Mouse (Mus musculus) kidney, embryonic 16.5 days (tissue): Measurements from ENCODE around the gene Mmp2. TPM values are rescaled to one million over a fixed set of nuclear protein-coding genes. Genes with fewer than 3 reads are reported as not detected.

Experiments
- ATAC-seq: fragments of 200-750 bp; cut with Nextera tagmentation; 2 replicates; pipeline ENCODE4 v1.8.0; 2017; ENCODE audit warnings: moderate TSS enrichment; ENCODE audit not compliant: low FRiP score, low TSS enrichment
- H3K27ac ChIP-seq: fragments of 300-500 bp; sonication (generic); 2 replicates; pipeline ENCODE4 v1.5.1; 2014; ENCODE audit warnings: low read length
- H3K27me3 ChIP-seq: fragments of 300-500 bp; sonication (generic); 2 replicates; pipeline ENCODE4 v1.6.1; 2014; ENCODE audit warnings: low read length, control low read depth, mixed read lengths; ENCODE audit not compliant: insufficient read depth
- H3K36me3 ChIP-seq: fragments of 300-500 bp; sonication (generic); 2 replicates; pipeline ENCODE4 v1.6.1; 2014; ENCODE audit warnings: low read length, control low read depth, mixed read lengths; ENCODE audit not compliant: insufficient read depth
- H3K4me1 ChIP-seq: fragments of 300-500 bp; sonication (generic); 2 replicates; pipeline ENCODE4 v1.6.1; 2014; ENCODE audit warnings: low read length, control low read depth, mixed read lengths; ENCODE audit not compliant: insufficient read depth
- H3K4me2 ChIP-seq: fragments of 300-500 bp; sonication (generic); replicated peaks from 2 replicates; pipeline ENCODE4 v1.6.1; 2014; ENCODE audit warnings: low read depth, low read length
- H3K4me3 ChIP-seq: fragments of 300-500 bp; sonication (generic); 2 replicates; pipeline ENCODE4 v1.5.1; 2014; ENCODE audit warnings: mild to moderate bottlenecking, low read length
- H3K9ac ChIP-seq: fragments of 300-500 bp; sonication (generic); replicated peaks from 2 replicates; pipeline ENCODE4 v1.6.1; 2014; ENCODE audit warnings: low read length
- H3K9me3 ChIP-seq: fragments of 300-500 bp; sonication (generic); 2 replicates; pipeline ENCODE4 v1.6.1; 2016; ENCODE audit warnings: low read length, control low read depth
- WGBS: fragments of 180-500 bp; shearing (Covaris S2); extraction: QIAGEN DNeasy Blood & Tissue Kit; methylation state at CpG from one replicate; pipeline ENCODE4 v1.1.7; 2014; 5-methylcytosine and 5-hydroxymethylcytosine counted together
- polyA plus RNA-seq: library from polyadenylated mRNA; unstranded; fragments of >200 nt; fragmentation: Nextera tagmentation; extraction: Ambion mirVana; gene quantifications from 2 replicates; pipeline ENCODE4 v1.2.1, GENCODE M21; 2015

The Mmp2 gene
- polyA plus RNA-seq, 1 experiment from 2014 or later: 148 TPM

GRCm38 (mm10) chr8:92902981-92903380 lies 75.9 kb downstream of the Mmp2 start:
- no peak for ATAC-seq
- Histone ChIP-seq H3K4me1 (no peaks in the 10 kb centered on the region), H3K9ac (no peak overlapping the region), H3K27me3 (no peaks in the 10 kb centered on the region), H3K4me3 (no peak overlapping the region), H3K36me3 (no peaks in the 10 kb centered on the region), H3K27ac (no peak overlapping the region), H3K9me3 (no peaks in the 10 kb centered on the region), H3K4me2 (no peak overlapping the region)
- WGBS: 80% methylated on average over 2 of the region's 2 CpGs

Other genes with a start within 250 kb of the Mmp2 start
- gene Irx6, start 153.0 kb upstream of the Mmp2 start, polyA plus RNA-seq: 0.05 and 0.14 TPM in 2 replicates
- gene Lpcat2, start 28.0 kb downstream of the Mmp2 start, polyA plus RNA-seq: 5.5 and 6.1 TPM in 2 replicates
- gene Capns2, start 74.1 kb downstream of the Mmp2 start, polyA plus RNA-seq: 0.21 TPM in 1 of 2 replicates, not detected in the other
- 0.64 and 1.4 TPM in 2 replicates for gene Slc6a2, start 132.8 kb downstream of the Mmp2 start, polyA plus RNA-seq
- gene Ces1a, start 220.9 kb downstream of the Mmp2 start, polyA plus RNA-seq: not detected in 2 replicates